Mouse (Mus musculus): ENCODE results near the gene Padi1. TPM values are rescaled to one million over a fixed set of nuclear protein-coding genes. Genes with fewer than 3 reads are reported as not detected.
A peak's percentile ranks its signal among the peaks of the same experiment; 100 is the strongest.

Gene Padi1
- total RNA-seq, 4 experiments from 2014 or later, result 0.07 TPM; not detected in 3

GRCm38 (mm10) chr4:140785217-140785616 is 60.4 kb downstream of the Padi1 start:
- no peak for DNase-seq (ENCODE audit: low spot score in 2 of 2)

- DNase-seq (ENCODE audit: low spot score in 2 of 2), result no peak
These were observed 61.2 kb downstream of the Padi1 start for GRCm38 (mm10) chr4:140784292-140784945.

- no peak for DNase-seq (ENCODE audit: low spot score in 2 of 2)
These were observed 62.8 kb downstream of the Padi1 start for GRCm38 (mm10) chr4:140782821-140783220.

- peak; percentile 15 to 40 for DNase-seq (ENCODE audit: low spot score in 2 of 2)
These were observed 65.1 kb downstream of the Padi1 start for GRCm38 (mm10) chr4:140780507-140780906.

- DNase-seq (ENCODE audit: low spot score in 2 of 2), result peak; percentile 8 to 53
These were observed 65.7 kb downstream of the Padi1 start for GRCm38 (mm10) chr4:140779803-140780397.

- no peak for DNase-seq (ENCODE audit: low spot score in 2 of 2)
These were observed 69.0 kb downstream of the Padi1 start for GRCm38 (mm10) chr4:140776623-140777022.

GRCm38 (mm10) chr4:140775876-140776275 is 69.7 kb downstream of the Padi1 start:
- DNase-seq (ENCODE audit: low spot score in 2 of 2), result no peak

- no peak for DNase-seq (ENCODE audit: low spot score in 2 of 2)
These were observed 70.7 kb downstream of the Padi1 start for GRCm38 (mm10) chr4:140774893-140775292.

- no peak for DNase-seq (ENCODE audit: low spot score in 2 of 2)
These were observed 71.4 kb downstream of the Padi1 start, which contains the start of gene Padi4 for GRCm38 (mm10) chr4:140774025-140774800. TSS of gene Padi4 (minus strand) at chr4:140774236.

- no peak for DNase-seq (ENCODE audit: low spot score in 2 of 2)
These were observed 74.5 kb downstream of the Padi1 start for GRCm38 (mm10) chr4:140771091-140771490.

GRCm38 (mm10) chr4:140770433-140770832 is 75.1 kb downstream of the Padi1 start:
- DNase-seq (ENCODE audit: low spot score in 2 of 2), result peak; percentile 22 to 31

GRCm38 (mm10) chr4:140768973-140769372 is 76.6 kb downstream of the Padi1 start:
- DNase-seq (ENCODE audit: low spot score in 2 of 2), result no peak

GRCm38 (mm10) chr4:140765936-140766335 is 79.6 kb downstream of the Padi1 start:
- no peak for DNase-seq (ENCODE audit: low spot score in 2 of 2)

GRCm38 (mm10) chr4:140763158-140763557 is 82.4 kb downstream of the Padi1 start:
- peak; percentile 63 to 75 for DNase-seq (ENCODE audit: low spot score in 2 of 2)

Other genes starting within 250 kb of the Padi1 start
- 10 to 100 TPM; 50.0 to 66.3 (median 54.8) TPM for gene Arhgef10l, start 179.8 kb downstream of the Padi1 start, total RNA-seq (2022)
- gene Rcc2, start 145.2 kb downstream of the Padi1 start, total RNA-seq (2022), result 1 to 10 TPM; 6.0 to 7.8 (median 6.4) TPM
- gene Padi6, start 103.1 kb downstream of the Padi1 start, total RNA-seq (2022), result not detected
- gene Padi4, start 71.5 kb downstream of the Padi1 start, total RNA-seq (2022), result not detected
- gene Padi3, start 35.1 kb downstream of the Padi1 start, total RNA-seq (2022), result 1 to 10 TPM in 2 of 4 experiments, under 1 TPM in 2; 0.74 to 2.0 (median 1.5) TPM
- 100 to 1,000 TPM in 2 of 4 experiments, 10 to 100 TPM in 2; 91.7 to 147 (median 109) TPM for gene Padi2, start 60.6 kb upstream of the Padi1 start, total RNA-seq (2022)
- gene Sdhb, start 115.4 kb upstream of the Padi1 start, total RNA-seq (2022), result 100 to 1,000 TPM; 520 to 588 (median 538) TPM
- gene Atp13a2, start 141.1 kb upstream of the Padi1 start, total RNA-seq (2022), result 10 to 100 TPM; 17.2 to 22.5 (median 18.4) TPM
- 1 to 10 TPM in 2 of 4 experiments, under 1 TPM in 2; 0.48 to 2.2 (median 1.3) TPM for gene Mfap2, start 164.6 kb upstream of the Padi1 start, total RNA-seq (2022)
- gene Crocc, start 214.8 kb upstream of the Padi1 start, total RNA-seq (2022), result 1 to 10 TPM; 1.2 to 2.2 (median 1.9) TPM
- gene Necap2, start 232.6 kb upstream of the Padi1 start, total RNA-seq (2022), result 10 to 100 TPM; 12.0 to 19.2 (median 13.8) TPM
- not detected for gene Spata21, start 242.6 kb upstream of the Padi1 start, total RNA-seq (2022)